Mouse (Mus musculus) heart, postnatal 0 days (tissue): ENCODE measurements around the gene Gsap. TPM values are rescaled to one million over a fixed set of nuclear protein-coding genes. Genes with fewer than 3 reads are reported as not detected.

ENCODE experiments used
- ATAC-seq: fragments of 200-750 bp; cut with Nextera tagmentation; 2 replicates; pipeline ENCODE4 v1.8.0; 2017; ENCODE audit warnings: low read depth, moderate number of reproducible peaks, moderate library complexity; ENCODE audit not compliant: insufficient read depth
- DNase-seq: peaks from one replicate; pipeline ENCODE4 v3.0.0-alpha.2; 2016; ENCODE audit warnings: low spot score
- H3K27ac ChIP-seq: fragments of 300-500 bp; sonication (generic); 2 replicates; pipeline ENCODE4 v1.5.1; 2014; ENCODE audit warnings: low read depth, mild to moderate bottlenecking
- H3K27me3 ChIP-seq: fragments of 300-500 bp; sonication (generic); 2 replicates; pipeline ENCODE4 v1.6.1; 2014; ENCODE audit warnings: low read length, mixed read lengths; ENCODE audit not compliant: control insufficient read depth, insufficient read depth
- H3K36me3 ChIP-seq: fragments of 300-500 bp; sonication (generic); replicated peaks from 2 replicates; pipeline ENCODE4 v1.6.1; 2014; ENCODE audit warnings: low read length, mixed read lengths; ENCODE audit not compliant: control insufficient read depth, insufficient read depth
- H3K4me1 ChIP-seq: fragments of 300-500 bp; sonication (generic); 2 replicates; pipeline ENCODE4 v1.6.1; 2014; ENCODE audit warnings: antibody characterized with exemption; ENCODE audit not compliant: control insufficient read depth, insufficient read depth
- H3K4me2 ChIP-seq: fragments of 300-500 bp; sonication (generic); 2 replicates; pipeline ENCODE4 v1.6.1; 2014; ENCODE audit warnings: low read depth, mild to moderate bottlenecking, low read length, moderate library complexity
- H3K4me3 ChIP-seq: fragments of 300-500 bp; sonication (generic); 2 replicates; pipeline ENCODE4 v1.5.1; 2014; ENCODE audit warnings: low read depth, low read length
- H3K9ac ChIP-seq: fragments of 300-500 bp; sonication (generic); replicated peaks from 2 replicates; pipeline ENCODE4 v1.6.1; 2014; ENCODE audit warnings: low read depth, low read length, mixed read lengths
- H3K9me3 ChIP-seq: fragments of 300-500 bp; sonication (generic); replicated peaks from 2 replicates; pipeline ENCODE4 v1.6.1; 2016; ENCODE audit warnings: low read length; ENCODE audit not compliant: control insufficient read depth
- CTCF ChIP-seq: IDR thresholded peaks from 2 replicates; pipeline ENCODE4 v1.5.1; 2016; ENCODE audit warnings: antibody characterized with exemption, control low read depth, low read depth
- EP300 ChIP-seq: IDR thresholded peaks from 2 replicates; pipeline ENCODE4 v1.6.1; 2016; ENCODE audit warnings: antibody characterized with exemption, low read depth
- WGBS: fragments of 180-500 bp; shearing (Covaris S2); extraction: QIAGEN DNeasy Blood & Tissue Kit; methylation state at CpG from one replicate; pipeline ENCODE4 v1.1.7; 2014; 5-methylcytosine and 5-hydroxymethylcytosine counted together
- polyA plus RNA-seq: library from polyadenylated mRNA; unstranded; fragments of >200 nt; fragmentation: Nextera tagmentation; extraction: Ambion mirVana; gene quantifications from 2 replicates; pipeline ENCODE4 v1.2.1, GENCODE M21; 2015
- total RNA-seq: library from RNA; depleted of rRNA; stranded (reverse); fragments of >200 nt; gene quantifications from 2 replicates; pipeline ENCODE4 v1.2.3, GENCODE M21; 2014; ENCODE audit warnings: low replicate concordance

The Gsap gene
- total and polyA plus RNA-seq, 2 experiments from 2014 or later: 1.4 to 2.0 TPM

- no peak overlapping the region for H3K4me2 ChIP-seq
- ATAC-seq: no peak
- H3K9me3 ChIP-seq: peaks cover 6% of the 10 kb centered on the region; the same call in 1 of the 2 replicates
- H3K4me3 ChIP-seq: no peak overlapping the region
- DNase-seq: no peak
- TF ChIP-seq CTCF: no peak
- TF ChIP-seq EP300: no peak
- no peaks in the 10 kb centered on the region for H3K36me3 ChIP-seq
- no peaks in the 10 kb centered on the region for H3K4me1 ChIP-seq
- no peak overlapping the region for H3K9ac ChIP-seq
- H3K27ac ChIP-seq: no peak overlapping the region
- 31% methylated on average over 1 of the region's 1 CpGs for WGBS
- no peaks in the 10 kb centered on the region for H3K27me3 ChIP-seq
These were observed 25.3 kb upstream of the Gsap start for GRCm38 (mm10) chr5:21160781-21161180.

GRCm38 (mm10) chr5:21163421-21163820 lies 22.6 kb upstream of the Gsap start:
- Histone ChIP-seq H3K4me3 (no peak overlapping the region), H3K9me3 (no peaks in the 10 kb centered on the region), H3K9ac (no peak overlapping the region), H3K27me3 (no peaks in the 10 kb centered on the region), H3K4me1 (no peaks in the 10 kb centered on the region), H3K4me2 (no peak overlapping the region), H3K36me3 (no peaks in the 10 kb centered on the region), H3K27ac (no peak overlapping the region)
- no peak for DNase-seq
- WGBS: 84% methylated on average over 3 of the region's 3 CpGs
- TF ChIP-seq CTCF (no peak), EP300 (no peak)
- no peak for ATAC-seq

GRCm38 (mm10) chr5:21168689-21169345 lies 17.2 kb upstream of the Gsap start:
- DNase-seq (no peak), ATAC-seq (no peak)
- H3K36me3 ChIP-seq: no peaks in the 10 kb centered on the region
- H3K4me2 ChIP-seq: no peak overlapping the region
- no peaks in the 10 kb centered on the region for H3K9me3 ChIP-seq
- TF ChIP-seq EP300 (no peak), CTCF (no peak)
- H3K4me3 ChIP-seq: no peak overlapping the region
- WGBS: 59% methylated on average over 8 of the region's 8 CpGs
- H3K9ac ChIP-seq: no peak overlapping the region
- 0 out of 2 replicates have a peak, but pooled peaks cover 2% of the 10 kb centered on the region for H3K4me1 ChIP-seq
- no peaks in the 10 kb centered on the region for H3K27me3 ChIP-seq
- H3K27ac ChIP-seq: peak overlapping the region; percentile 54; the same call in 1 of the 2 replicates

DNA sequence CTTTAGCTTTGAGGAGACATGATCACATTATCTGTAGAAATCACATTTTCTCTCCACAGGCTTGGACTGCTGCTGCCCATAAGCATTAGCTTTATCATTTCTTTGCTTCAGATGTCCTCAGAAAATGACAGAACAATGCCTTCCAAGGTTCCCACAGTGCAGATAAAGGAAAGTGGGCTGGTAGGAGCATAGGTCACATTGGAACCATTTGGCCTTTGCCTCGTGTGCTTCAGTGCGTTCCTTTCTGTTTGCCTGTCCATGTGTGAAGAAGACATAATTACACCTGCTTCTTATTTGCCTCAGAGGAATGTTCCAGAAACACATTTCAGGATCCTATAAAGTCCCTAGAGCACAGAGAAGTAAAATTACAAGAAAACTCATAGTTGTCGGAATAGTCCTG lies 16.7 kb upstream of the Gsap start:
- DNase-seq (no peak), ATAC-seq (no peak)
- no peak overlapping the region for H3K4me3 ChIP-seq
- H3K36me3 ChIP-seq: no peaks in the 10 kb centered on the region
- H3K27me3 ChIP-seq: no peaks in the 10 kb centered on the region
- no peak overlapping the region for H3K9ac ChIP-seq
- WGBS: 64% methylated on average over 3 of the region's 3 CpGs
- H3K9me3 ChIP-seq: no peaks in the 10 kb centered on the region
- H3K27ac ChIP-seq: 0 out of 2 replicates have a peak overlapping the region, but pooled peaks have one; percentile 54
- 0 out of 2 replicates have a peak, but pooled peaks cover 2% of the 10 kb centered on the region for H3K4me1 ChIP-seq
- TF ChIP-seq CTCF (no peak), EP300 (no peak)
- H3K4me2 ChIP-seq: no peak overlapping the region

- no peak overlapping the region for H3K27ac ChIP-seq
- WGBS: 89% methylated on average over 1 of the region's 1 CpGs
These were observed 16.2 kb upstream of the Gsap start for GRCm38 (mm10) chr5:21169877-21170276.

More at GRCm38 (mm10) chr5:21169877-21170276, 16.2 kb upstream of the Gsap start:
- Histone ChIP-seq H3K4me3 (no peak overlapping the region), H3K9ac (no peak overlapping the region), H3K9me3 (no peaks in the 10 kb centered on the region), H3K36me3 (no peaks in the 10 kb centered on the region), H3K4me1 (0 out of 2 replicates have a peak, but pooled peaks cover 2% of the 10 kb centered on the region), H3K27me3 (no peaks in the 10 kb centered on the region), H3K4me2 (no peak overlapping the region)
- no peak for ATAC-seq
- TF ChIP-seq CTCF (no peak), EP300 (no peak)
- no peak for DNase-seq
